Mouse (Mus musculus): ENCODE results near the gene Bax. TPM values are rescaled to one million over a fixed set of nuclear protein-coding genes. Genes with fewer than 3 reads are reported as not detected.

Gene Bax
- total and polyA plus RNA-seq, 3 experiments = 195 to 273 (median 233) TPM

DNA sequence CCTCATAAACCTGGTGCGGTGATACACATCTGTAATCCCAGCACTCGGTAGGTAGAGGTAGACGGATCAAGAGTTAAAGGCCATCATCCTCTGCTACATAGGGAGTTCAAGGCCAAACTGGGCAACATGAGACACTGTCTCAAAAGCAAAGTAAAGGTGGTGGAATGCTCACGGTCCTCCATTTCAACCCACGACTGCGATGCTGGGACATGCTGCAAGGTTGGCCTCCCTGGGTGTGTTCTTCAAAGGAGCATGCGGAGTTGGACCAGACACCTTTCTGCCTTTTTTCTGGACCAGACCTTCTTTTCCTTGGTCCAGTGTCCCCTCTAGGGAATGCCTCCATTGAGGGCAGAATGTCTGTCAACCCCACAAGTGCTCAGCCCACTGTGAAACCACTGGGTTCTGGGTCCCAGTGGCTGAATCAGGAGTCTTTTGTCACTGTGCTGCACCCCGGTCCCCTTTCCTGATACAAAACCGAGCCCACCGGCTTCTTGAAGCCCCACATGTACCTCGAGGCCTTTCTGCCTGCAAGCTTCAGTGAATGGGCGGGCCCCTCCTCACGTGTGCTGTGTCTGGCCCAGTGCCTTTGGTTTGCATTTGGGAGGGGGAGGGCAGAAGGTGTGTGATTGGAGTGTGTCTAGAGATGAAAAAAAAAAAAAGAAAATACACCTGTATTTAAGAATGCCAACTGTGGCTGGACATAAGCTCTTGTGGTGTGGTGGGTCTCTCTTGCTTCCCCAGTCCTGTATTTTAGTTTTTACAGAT is 10.6 kb downstream of the Bax start:
- Histone ChIP-seq H3K4me1 (ENCODE audit: control insufficient read depth in 1 of 2, insufficient read depth in 2 of 2) (peaks cover 7 to 34% of the 10 kb centered on the region in 2 experiments), H3K4me3 (replicated peaks in 1 of 3; ENCODE audit: low read depth in 2 of 3, low read length in 2 of 3, poor library complexity in 1 of 3) (no peak overlapping the region), H3K27me3 (replicated peaks) (no peaks in the 10 kb centered on the region), H3K9ac (ENCODE audit: insufficient read depth, low read depth) (no peak overlapping the region), H3K9me3 (replicated peaks; ENCODE audit: low read length) (no peaks in the 10 kb centered on the region), H3K79me2 (replicated peaks; ENCODE audit: control insufficient read depth, extremely low read depth, insufficient read depth, poor library complexity, severe bottlenecking) (peaks cover 19% of the 10 kb centered on the region), H3K27ac (ENCODE audit: insufficient read depth, low read depth) (no peak overlapping the region), H3K4me2 (ENCODE audit: insufficient read depth, low read depth, poor library complexity, severe bottlenecking) (no peak overlapping the region), H3K36me3 (replicated peaks in 1 of 2; ENCODE audit: control insufficient read depth in 1 of 2, insufficient read depth in 1 of 2, low read length in 1 of 2) (peaks cover 43 to 76% of the 10 kb centered on the region in 2 experiments)
- TF ChIP-seq ZNF384 (IDR thresholded peaks at IDR 0.05; ENCODE audit: low read depth, low read length) (peak; percentile 31), ZMIZ1 (IDR thresholded peaks at IDR 0.05; ENCODE audit: low read depth, low read length) (no peak)
- in situ Hi-C loops (cut with MboI; ENCODE audit: low pct_ligation_motif_present, low pct_unique_long_range_greater_than_20kb, low sequenced_read_pairs) (no loop called here), dilution Hi-C loops (cut with MboI; ENCODE audit: extremely low pct_ligation_motif_present, extremely low pct_unique_long_range_greater_than_20kb, low sequenced_read_pairs) (no loop called here)
- no peak for DNase-seq (ENCODE audit: extremely low read depth)

- Histone ChIP-seq H3K27ac (ENCODE audit: insufficient read depth, low read depth) (no peak overlapping the region), H3K27me3 (replicated peaks) (no peaks in the 10 kb centered on the region), H3K9ac (ENCODE audit: insufficient read depth, low read depth) (no peak overlapping the region), H3K9me3 (replicated peaks; ENCODE audit: low read length) (no peaks in the 10 kb centered on the region), H3K4me1 (ENCODE audit: control insufficient read depth in 1 of 2, insufficient read depth in 2 of 2) (peaks cover 0 to 23% of the 10 kb centered on the region in 2 experiments; a peak in 2 of 4 replicates), H3K4me3 (replicated peaks in 1 of 3; ENCODE audit: low read depth in 2 of 3, low read length in 2 of 3, poor library complexity in 1 of 3) (no peak overlapping the region), H3K36me3 (replicated peaks in 1 of 2; ENCODE audit: control insufficient read depth in 1 of 2, insufficient read depth in 1 of 2, low read length in 1 of 2) (peaks cover 44 to 70% of the 10 kb centered on the region in 2 experiments), H3K79me2 (replicated peaks; ENCODE audit: control insufficient read depth, extremely low read depth, insufficient read depth, poor library complexity, severe bottlenecking) (peaks cover 19% of the 10 kb centered on the region), H3K4me2 (ENCODE audit: insufficient read depth, low read depth, poor library complexity, severe bottlenecking) (no peak overlapping the region)
- dilution Hi-C loops (cut with MboI; ENCODE audit: extremely low pct_ligation_motif_present, extremely low pct_unique_long_range_greater_than_20kb, low sequenced_read_pairs) (no loop called here), in situ Hi-C loops (cut with MboI; ENCODE audit: low pct_ligation_motif_present, low pct_unique_long_range_greater_than_20kb, low sequenced_read_pairs) (no loop called here)
- TF ChIP-seq NRF1 (IDR thresholded peaks at IDR 0.05; ENCODE audit: low read depth, low read length) (no peak), MXI1 (IDR thresholded peaks at IDR 0.05; ENCODE audit: low read depth, low read length) (no peak), USF1 (IDR thresholded peaks at IDR 0.05; ENCODE audit: low read depth, low read length) (no peak), BHLHE40 (IDR thresholded peaks at IDR 0.05; ENCODE audit: low read depth, low read length) (no peak), ETS1 (conservative IDR thresholded peaks at IDR 0.05; ENCODE audit: low read depth, low read length) (no peak), SIN3A (IDR thresholded peaks at IDR 0.05; ENCODE audit: low read length) (no peak), MAZ (IDR thresholded peaks at IDR 0.05; ENCODE audit: low read depth, low read length) (no peak), UBTF (IDR thresholded peaks at IDR 0.05; ENCODE audit: low read depth, low read length) (no peak), POLR2AphosphoS2 (IDR thresholded peaks at IDR 0.05; ENCODE audit: low read depth, low read length) (no peak), E2F4 (IDR thresholded peaks at IDR 0.05; ENCODE audit: insufficient replicate concordance, low read depth, low read length) (no peak), MAFK (IDR thresholded peaks at IDR 0.05; ENCODE audit: insufficient replicate concordance, low read length) (no peak), CHD1 (IDR thresholded peaks at IDR 0.05; ENCODE audit: low read depth, low read length) (no peak), MEF2A (IDR thresholded peaks at IDR 0.05; ENCODE audit: borderline replicate concordance, low read depth, low read length) (no peak), RCOR1 (conservative IDR thresholded peaks at IDR 0.05; ENCODE audit: low read depth, low read length) (no peak)
- DNase-seq (ENCODE audit: extremely low read depth) = no peak
These were observed 11.7 kb downstream of the Bax start for GRCm38 (mm10) chr7:45454971-45455370.
